Mouse (Mus musculus): Measurements from ENCODE around the gene Uck1. TPM values are rescaled to one million over a fixed set of nuclear protein-coding genes. Genes with fewer than 3 reads are reported as not detected.
A peak's percentile ranks its signal among the peaks of the same experiment; 100 is the strongest.

Uck1 gene
- polyA plus RNA-seq, 1 experiment from 2014 or later, result 74.1 TPM

DNA sequence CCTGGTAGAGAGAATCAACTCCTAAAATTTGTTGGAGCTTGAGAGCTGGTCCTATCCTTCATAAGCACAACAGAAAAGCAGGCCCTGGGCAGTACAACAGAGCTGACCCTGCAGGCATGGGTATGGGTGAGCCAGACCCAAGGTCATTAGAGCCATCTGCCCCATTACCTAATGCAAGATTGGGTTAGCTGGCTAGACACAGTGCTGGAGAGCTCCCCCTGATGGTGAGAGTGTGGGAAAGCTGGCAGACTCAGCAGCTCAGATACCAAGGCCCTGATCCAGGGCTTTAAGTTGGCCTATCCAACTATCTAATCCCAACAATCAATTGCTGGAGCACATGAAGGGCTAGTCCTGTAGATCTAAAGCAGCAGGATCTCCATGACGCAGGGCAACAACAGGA is 22.8 kb upstream of the Uck1 start:
- WGBS, result 77% methylated on average over 1 of the region's 1 CpGs
- no peaks in the 10 kb centered on the region for H3K27me3 ChIP-seq (replicated peaks; ENCODE audit: control insufficient read depth, insufficient read depth, low read length)
- TF ChIP-seq CTCF (IDR thresholded peaks at IDR 0.05; ENCODE audit: low read depth), result peak; percentile 87
- H3K9me3 ChIP-seq (ENCODE audit: control insufficient read depth), result no peaks in the 10 kb centered on the region
- H3K4me1 ChIP-seq (replicated peaks; ENCODE audit: control insufficient read depth, insufficient read depth, low read length), result no peaks in the 10 kb centered on the region
- H3K9ac ChIP-seq (ENCODE audit: low read depth, low read length), result no peak overlapping the region
- no peak overlapping the region for H3K27ac ChIP-seq (ENCODE audit: low read depth, low read length)
- no peak overlapping the region for H3K4me3 ChIP-seq (ENCODE audit: low read depth, low read length)
- peaks cover 42% of the 10 kb centered on the region for H3K36me3 ChIP-seq (ENCODE audit: control insufficient read depth, insufficient read depth)
- H3K4me2 ChIP-seq (replicated peaks; ENCODE audit: low read depth), result no peak overlapping the region
- no peak for ATAC-seq

- Histone ChIP-seq H3K9me3 (ENCODE audit: control insufficient read depth) (no peaks in the 10 kb centered on the region), H3K36me3 (ENCODE audit: control insufficient read depth, insufficient read depth) (peaks cover 46% of the 10 kb centered on the region), H3K9ac (ENCODE audit: low read depth, low read length) (no peak overlapping the region), H3K4me2 (replicated peaks; ENCODE audit: low read depth) (no peak overlapping the region), H3K4me3 (ENCODE audit: low read depth, low read length) (no peak overlapping the region), H3K27ac (ENCODE audit: low read depth, low read length) (no peak overlapping the region), H3K27me3 (replicated peaks; ENCODE audit: control insufficient read depth, insufficient read depth, low read length) (no peaks in the 10 kb centered on the region), H3K4me1 (replicated peaks; ENCODE audit: control insufficient read depth, insufficient read depth, low read length) (no peaks in the 10 kb centered on the region)
- ATAC-seq, result no peak
- no peak for TF ChIP-seq CTCF (IDR thresholded peaks at IDR 0.05; ENCODE audit: low read depth)
- 81% methylated on average over 2 of the region's 2 CpGs for WGBS
Measured at GRCm38 (mm10) chr2:32282289-32282688, 22.3 kb upstream of the Uck1 start.

DNA sequence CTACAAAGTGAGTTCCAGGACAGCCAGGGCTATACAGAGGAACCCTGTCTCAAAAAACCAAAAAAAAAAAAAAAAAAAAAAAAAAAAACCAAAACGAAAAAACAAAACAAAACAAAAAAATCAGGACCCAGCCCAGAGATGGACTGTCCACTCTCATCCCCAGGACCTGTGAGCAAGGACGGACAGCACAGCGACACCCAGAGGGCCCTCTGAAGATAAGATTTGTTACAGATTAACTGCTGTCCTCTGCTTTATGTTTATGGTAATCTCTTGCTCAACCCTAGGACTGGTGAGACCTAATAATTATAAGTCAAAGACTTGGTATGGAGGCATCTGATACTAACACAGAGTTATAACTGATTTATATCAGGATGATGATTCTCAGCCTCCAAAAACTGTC is 15.9 kb upstream of the Uck1 start:
- TF ChIP-seq CTCF (IDR thresholded peaks at IDR 0.05; ENCODE audit: low read depth), result peak; percentile 48
- H3K36me3 ChIP-seq (ENCODE audit: control insufficient read depth, insufficient read depth), result peaks cover 36% of the 10 kb centered on the region
- no peak overlapping the region for H3K4me2 ChIP-seq (replicated peaks; ENCODE audit: low read depth)
- H3K9me3 ChIP-seq (ENCODE audit: control insufficient read depth), result no peaks in the 10 kb centered on the region
- H3K9ac ChIP-seq (ENCODE audit: low read depth, low read length), result no peak overlapping the region
- WGBS, result 54% methylated on average over 3 of the region's 3 CpGs
- no peak overlapping the region for H3K4me3 ChIP-seq (ENCODE audit: low read depth, low read length)
- H3K27ac ChIP-seq (ENCODE audit: low read depth, low read length), result no peak overlapping the region
- H3K27me3 ChIP-seq (replicated peaks; ENCODE audit: control insufficient read depth, insufficient read depth, low read length), result no peaks in the 10 kb centered on the region
- ATAC-seq, result 0 out of 2 replicates have a peak, but pooled peaks have one; percentile 33
- H3K4me1 ChIP-seq (replicated peaks; ENCODE audit: control insufficient read depth, insufficient read depth, low read length), result no peaks in the 10 kb centered on the region

GRCm38 (mm10) chr2:32260635-32261034 is 676 bp upstream of the Uck1 start:
- no peak overlapping the region for H3K9ac ChIP-seq (ENCODE audit: low read depth, low read length)
- no peaks in the 10 kb centered on the region for H3K9me3 ChIP-seq (ENCODE audit: control insufficient read depth)
- no peaks in the 10 kb centered on the region for H3K27me3 ChIP-seq (replicated peaks; ENCODE audit: control insufficient read depth, insufficient read depth, low read length)
- WGBS, result 41% methylated on average over 4 of the region's 4 CpGs
- peak; percentile 67 for TF ChIP-seq CTCF (IDR thresholded peaks at IDR 0.05; ENCODE audit: low read depth)
- no peak overlapping the region for H3K4me3 ChIP-seq (ENCODE audit: low read depth, low read length)
- peak overlapping the region; percentile 71 for H3K4me2 ChIP-seq (replicated peaks; ENCODE audit: low read depth)
- H3K4me1 ChIP-seq (replicated peaks; ENCODE audit: control insufficient read depth, insufficient read depth, low read length), result 0 out of 2 replicates have a peak, but pooled peaks cover 3% of the 10 kb centered on the region
- H3K27ac ChIP-seq (ENCODE audit: low read depth, low read length), result no peak overlapping the region
- no peak for ATAC-seq
- peaks cover 30% of the 10 kb centered on the region for H3K36me3 ChIP-seq (ENCODE audit: control insufficient read depth, insufficient read depth)

DNA sequence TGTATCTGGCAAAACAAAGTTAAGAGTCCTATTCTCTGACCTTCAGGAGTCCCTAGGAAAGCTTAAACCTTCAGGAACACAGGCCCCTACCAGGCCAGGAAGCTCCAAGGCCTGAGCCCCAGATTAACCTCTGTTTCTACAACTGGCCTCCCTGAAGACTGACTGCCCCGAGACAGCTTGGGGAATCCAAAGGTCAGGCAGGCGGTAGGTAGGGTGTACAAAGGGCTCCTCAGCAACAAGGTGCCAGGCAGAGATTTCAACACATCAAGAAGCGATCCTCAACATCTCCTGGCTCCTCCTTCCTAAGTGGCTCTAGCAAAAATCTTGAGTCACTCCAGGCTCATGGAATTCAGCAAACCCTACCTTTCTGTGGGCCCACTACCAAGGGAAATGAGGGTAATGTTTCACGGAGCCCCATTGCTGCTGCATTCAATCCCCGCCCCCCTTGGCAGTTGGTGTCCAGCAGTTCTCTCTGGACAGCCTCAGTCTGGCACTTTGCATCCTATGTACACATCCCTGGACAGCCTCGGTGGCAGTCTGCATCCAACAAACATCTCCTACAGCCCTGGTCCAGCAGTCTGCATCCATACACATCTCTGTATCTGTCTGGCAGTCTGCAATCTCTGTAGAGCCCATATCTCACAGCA is 949 bp downstream of the Uck1 start:
- ATAC-seq, result peak; percentile 70
- H3K27me3 ChIP-seq (replicated peaks; ENCODE audit: control insufficient read depth, insufficient read depth, low read length), result no peaks in the 10 kb centered on the region
- WGBS, result 22% methylated on average over 6 of the region's 6 CpGs
- H3K4me2 ChIP-seq (replicated peaks; ENCODE audit: low read depth), result peak overlapping the region; percentile 71
- H3K4me3 ChIP-seq (ENCODE audit: low read depth, low read length), result peak overlapping the region; percentile 77
- H3K4me1 ChIP-seq (replicated peaks; ENCODE audit: control insufficient read depth, insufficient read depth, low read length), result peaks cover 3% of the 10 kb centered on the region; the same call in 1 of the 2 replicates
- H3K9ac ChIP-seq (ENCODE audit: low read depth, low read length), result peak overlapping the region; percentile 73
- peaks cover 40% of the 10 kb centered on the region for H3K36me3 ChIP-seq (ENCODE audit: control insufficient read depth, insufficient read depth)
- no peak for TF ChIP-seq CTCF (IDR thresholded peaks at IDR 0.05; ENCODE audit: low read depth)
- no peaks in the 10 kb centered on the region for H3K9me3 ChIP-seq (ENCODE audit: control insufficient read depth)
- peak overlapping the region; percentile 78 for H3K27ac ChIP-seq (ENCODE audit: low read depth, low read length)

GRCm38 (mm10) chr2:32256273-32256672 is 3.7 kb downstream of the Uck1 start:
- no peak overlapping the region for H3K9ac ChIP-seq (ENCODE audit: low read depth, low read length)
- H3K4me2 ChIP-seq (replicated peaks; ENCODE audit: low read depth), result no peak overlapping the region
- no peaks in the 10 kb centered on the region for H3K27me3 ChIP-seq (replicated peaks; ENCODE audit: control insufficient read depth, insufficient read depth, low read length)
- no peak overlapping the region for H3K4me3 ChIP-seq (ENCODE audit: low read depth, low read length)
- H3K4me1 ChIP-seq (replicated peaks; ENCODE audit: control insufficient read depth, insufficient read depth, low read length), result peaks cover 3% of the 10 kb centered on the region; the same call in 1 of the 2 replicates
- H3K36me3 ChIP-seq (ENCODE audit: control insufficient read depth, insufficient read depth), result peaks cover 67% of the 10 kb centered on the region
- 69% methylated on average over 11 of the region's 11 CpGs for WGBS
- ATAC-seq, result no peak
- no peak for TF ChIP-seq CTCF (IDR thresholded peaks at IDR 0.05; ENCODE audit: low read depth)
- no peaks in the 10 kb centered on the region for H3K9me3 ChIP-seq (ENCODE audit: control insufficient read depth)
- no peak overlapping the region for H3K27ac ChIP-seq (ENCODE audit: low read depth, low read length)
